Mouse (Mus musculus) MEL-GATA-1-ER (cell line): ENCODE data around the gene Chd1l.

Source experiments
- DNase-seq: peaks from one replicate; pipeline ENCODE4 v3.0.0-alpha.2; 2012; ENCODE audit warnings: low read depth; ENCODE audit errors: extremely low read depth

The Chd1l gene

GRCm38 (mm10) chr3:97617899-97618298 is 7.9 kb upstream of the Chd1l start:
- DNase-seq: peak; percentile 56

GRCm38 (mm10) chr3:97617091-97617825 is 7.3 kb upstream of the Chd1l start:
- DNase-seq: no peak

- no peak for DNase-seq
Measured at GRCm38 (mm10) chr3:97615933-97616332, 5.9 kb upstream of the Chd1l start.

GRCm38 (mm10) chr3:97615154-97615553 is 5.2 kb upstream of the Chd1l start:
- no peak for DNase-seq

DNA sequence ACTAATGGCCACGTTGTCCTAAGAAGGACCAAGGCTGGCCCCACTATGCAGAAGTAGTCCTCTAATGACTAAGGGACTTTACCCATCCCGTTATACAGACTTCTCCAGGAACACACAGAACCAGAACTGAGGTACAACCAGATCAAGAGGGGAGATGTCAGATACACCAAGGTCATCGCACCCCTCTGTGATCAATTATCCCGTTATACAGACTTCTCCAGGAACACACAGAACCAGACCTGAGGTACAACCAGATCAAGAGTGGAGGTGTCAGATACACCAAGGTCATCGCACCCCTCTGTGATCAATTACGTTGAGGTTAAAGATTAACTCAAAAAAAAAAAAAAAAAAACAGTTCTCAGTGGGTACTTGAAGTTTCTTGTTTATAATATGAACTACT is 1.0 kb upstream of the Chd1l start:
- no peak for DNase-seq

DNA sequence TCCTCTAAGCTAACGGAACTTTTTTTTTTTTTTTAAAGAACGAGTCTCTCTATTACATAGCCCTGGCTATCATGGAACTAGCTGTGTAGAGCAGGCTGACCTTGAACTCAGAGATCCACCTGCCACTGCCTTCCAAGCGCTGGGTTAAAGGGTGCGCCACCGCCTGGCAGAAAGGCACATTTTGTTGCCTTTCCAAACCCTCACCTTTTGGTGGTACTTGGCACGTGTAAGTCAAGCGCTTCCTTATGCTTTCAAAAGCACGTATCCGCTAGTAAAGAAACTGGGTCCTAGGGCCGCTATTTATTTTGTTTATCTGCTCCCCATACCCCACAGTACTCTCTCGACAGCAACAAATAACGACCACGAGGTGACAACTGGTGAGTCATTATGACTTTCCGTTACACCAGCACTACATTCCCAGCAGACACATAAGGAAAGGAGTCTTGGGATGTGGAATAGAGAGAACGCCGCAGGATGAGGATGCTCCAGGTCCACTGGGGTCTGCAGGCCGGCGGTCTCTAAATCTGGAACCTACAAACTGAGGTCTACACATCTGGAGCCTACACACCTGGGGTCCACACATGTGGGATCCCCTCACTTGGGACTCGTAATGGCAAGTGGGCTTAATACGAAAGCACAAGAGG is 680 bp downstream of the Chd1l start:
- peak; percentile 90 for DNase-seq

DNA sequence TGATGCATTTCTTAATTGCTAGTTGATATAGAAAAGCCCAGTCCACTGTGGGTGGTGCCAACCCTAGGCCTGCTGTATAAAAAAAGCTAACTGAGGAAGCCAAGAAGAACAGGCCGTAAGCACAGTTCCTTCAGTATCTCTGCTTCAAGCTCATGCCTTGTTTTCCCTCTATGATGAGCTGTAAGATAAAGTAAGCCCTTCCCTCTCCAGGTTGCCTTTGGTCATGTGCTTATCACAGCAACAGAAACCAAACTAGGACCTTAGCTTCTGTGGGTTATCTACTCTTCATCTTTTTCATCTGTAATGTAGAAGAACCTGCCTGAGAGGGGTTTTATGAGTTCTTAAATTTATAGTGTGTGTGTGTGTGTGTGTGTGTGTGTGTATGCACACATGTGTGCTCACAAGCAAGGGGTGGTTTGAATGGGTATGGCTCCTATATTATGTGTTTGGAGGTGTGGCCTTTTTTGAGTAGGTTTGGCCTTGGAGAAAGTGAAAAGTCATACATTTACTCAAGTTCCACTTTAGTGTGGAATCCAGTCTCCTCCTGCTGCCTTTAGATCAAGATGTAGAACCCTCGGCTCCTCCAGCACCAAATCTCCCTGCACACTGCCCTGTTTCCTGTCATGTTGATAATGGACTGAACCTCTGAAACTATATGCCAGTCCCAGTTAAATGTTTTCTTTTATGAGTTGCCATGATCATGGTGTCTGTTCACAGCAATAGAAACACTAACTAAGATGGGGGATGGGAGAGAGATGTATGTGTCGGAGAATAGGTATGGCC is 9.8 kb downstream of the Chd1l start:
- peak; percentile 62 for DNase-seq

- DNase-seq: no peak
Measured at GRCm38 (mm10) chr3:97596796-97597195, 13.2 kb downstream of the Chd1l start.

GRCm38 (mm10) chr3:97595066-97595465 is 14.9 kb downstream of the Chd1l start:
- DNase-seq: no peak

- no peak for DNase-seq
Measured at GRCm38 (mm10) chr3:97594140-97594539, 15.9 kb downstream of the Chd1l start.

- no peak for DNase-seq
Measured at GRCm38 (mm10) chr3:97593089-97593488, 16.9 kb downstream of the Chd1l start.

GRCm38 (mm10) chr3:97590699-97591098 is 19.3 kb downstream of the Chd1l start:
- no peak for DNase-seq

DNA sequence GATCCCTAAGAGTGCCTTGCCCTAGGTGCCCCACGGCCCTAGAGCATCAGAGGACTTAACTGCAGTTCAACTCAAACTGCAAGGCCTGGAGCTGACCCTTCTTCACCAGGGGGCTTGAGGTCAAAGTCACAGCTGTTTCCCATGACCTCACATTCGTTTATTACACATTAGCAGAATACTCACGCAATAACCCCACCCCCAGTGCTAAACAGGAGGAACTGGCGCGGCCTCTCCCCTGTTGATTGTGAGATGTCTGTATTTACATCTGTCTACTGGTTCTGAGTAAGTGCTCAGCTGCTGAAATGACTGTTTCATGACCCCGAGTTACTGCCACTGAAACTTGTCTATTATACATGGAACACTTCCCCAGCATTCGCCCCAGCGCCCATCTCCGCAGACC is 22.3 kb downstream of the Chd1l start:
- no peak for DNase-seq

GRCm38 (mm10) chr3:97585383-97586160 is 24.4 kb downstream of the Chd1l start:
- peak; percentile 85 for DNase-seq

- DNase-seq: no peak
Measured at GRCm38 (mm10) chr3:97573807-97574206, 36.2 kb downstream of the Chd1l start.

- DNase-seq: no peak
Measured at GRCm38 (mm10) chr3:97564588-97564987, 45.4 kb downstream of the Chd1l start.

GRCm38 (mm10) chr3:97558554-97558953 is 51.4 kb downstream of the Chd1l start:
- DNase-seq: no peak

DNA sequence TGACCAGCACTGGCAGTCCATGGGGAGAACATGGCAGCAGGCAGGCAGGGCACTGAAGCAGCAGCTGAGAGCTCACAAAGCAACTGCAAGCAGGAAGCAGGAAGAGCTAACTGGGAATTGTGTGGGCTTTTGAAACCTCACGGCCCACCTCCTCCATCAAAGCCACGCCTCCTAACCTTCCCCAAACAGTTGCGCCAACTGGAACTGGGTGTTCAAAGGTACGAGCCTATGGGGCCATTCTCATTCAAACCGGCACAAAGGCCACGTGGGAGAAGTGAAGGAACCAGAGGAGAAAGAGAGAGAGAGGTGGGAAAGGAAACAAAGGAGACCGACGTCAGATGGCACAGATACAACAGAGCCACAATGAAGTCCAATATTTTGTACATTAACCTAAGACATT is 63.8 kb downstream of the Chd1l start:
- no peak for DNase-seq

DNA sequence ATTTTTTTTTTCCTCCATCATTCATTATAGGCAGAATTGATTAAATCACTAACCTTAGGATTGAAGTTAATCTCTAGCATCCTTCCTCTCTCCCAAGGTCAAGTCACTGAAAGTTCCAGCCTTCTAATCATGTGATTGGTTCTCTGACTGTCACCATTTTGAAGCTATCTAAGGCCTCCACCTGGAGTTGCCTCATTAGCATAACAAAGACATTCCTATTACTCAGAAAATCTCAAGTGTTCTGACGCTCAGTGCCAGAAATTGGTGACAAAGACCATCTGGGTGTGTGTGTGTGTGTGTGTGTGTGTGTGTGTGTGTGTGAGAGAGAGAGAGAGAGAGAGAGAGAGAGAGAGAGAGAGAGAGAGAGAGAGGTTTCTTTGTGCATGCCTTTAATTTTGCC is 69.8 kb downstream of the Chd1l start:
- DNase-seq: no peak

DNA sequence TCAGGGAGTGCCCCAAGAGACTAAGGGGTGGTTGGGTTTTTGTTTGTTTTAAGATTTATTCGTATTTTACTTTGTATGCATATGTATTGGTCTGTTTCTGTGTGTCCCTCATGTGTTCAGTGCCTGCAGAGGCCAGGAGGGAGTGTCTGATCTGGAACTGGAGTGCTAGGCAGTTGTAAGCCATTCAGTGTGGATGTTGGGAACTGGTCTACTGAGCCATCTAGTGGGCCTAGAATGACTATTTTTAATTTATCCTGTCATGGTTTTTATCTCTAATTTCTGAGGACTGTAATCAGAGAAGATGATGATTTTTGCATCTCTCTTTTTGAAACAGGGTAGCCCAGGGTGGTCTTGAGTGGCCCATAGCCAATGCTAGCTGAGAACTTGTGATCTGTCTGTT is 71.4 kb downstream of the Chd1l start:
- DNase-seq: no peak

- DNase-seq: no peak
Measured at GRCm38 (mm10) chr3:97537006-97537405, 73.0 kb downstream of the Chd1l start.

- peak; percentile 18 for DNase-seq
Measured at GRCm38 (mm10) chr3:97535660-97536059, 74.3 kb downstream of the Chd1l start.
